Mouse (Mus musculus) kidney, embryonic 14.5 days (tissue): ENCODE results near the gene Rpl22. TPM values are rescaled to one million over a fixed set of nuclear protein-coding genes. Genes with fewer than 3 reads are reported as not detected.

Source experiments
- ATAC-seq: fragments of 200-750 bp; cut with Nextera tagmentation; 2 replicates; pipeline ENCODE4 v1.8.0; 2017; ENCODE audit warnings: moderate number of reproducible peaks, mild to moderate bottlenecking, moderate TSS enrichment, moderate library complexity; ENCODE audit not compliant: low FRiP score, low TSS enrichment
- H3K27ac ChIP-seq: fragments of 300-500 bp; sonication (generic); 2 replicates; pipeline ENCODE4 v1.5.1; 2014; ENCODE audit warnings: low read depth, mild to moderate bottlenecking, low read length, moderate library complexity, mixed read lengths
- H3K27me3 ChIP-seq: fragments of 300-500 bp; sonication (generic); 2 replicates; pipeline ENCODE4 v1.6.1; 2014; ENCODE audit warnings: mild to moderate bottlenecking, low read length; ENCODE audit not compliant: control insufficient read depth, insufficient read depth
- H3K36me3 ChIP-seq: fragments of 300-500 bp; sonication (generic); 2 replicates; pipeline ENCODE4 v1.6.1; 2014; ENCODE audit warnings: low read length, mixed read lengths; ENCODE audit not compliant: control insufficient read depth, insufficient read depth
- H3K4me1 ChIP-seq: fragments of 300-500 bp; sonication (generic); 2 replicates; pipeline ENCODE4 v1.6.1; 2014; ENCODE audit warnings: low read length, mixed read lengths; ENCODE audit not compliant: control insufficient read depth, insufficient read depth
- H3K4me2 ChIP-seq: fragments of 300-500 bp; sonication (generic); replicated peaks from 2 replicates; pipeline ENCODE4 v1.6.1; 2014; ENCODE audit warnings: low read depth, mild to moderate bottlenecking, low read length
- H3K4me3 ChIP-seq: fragments of 300-500 bp; sonication (generic); 2 replicates; pipeline ENCODE4 v1.5.1; 2014; ENCODE audit warnings: mild to moderate bottlenecking, low read length
- H3K9ac ChIP-seq: fragments of 300-500 bp; sonication (generic); 2 replicates; pipeline ENCODE4 v1.6.1; 2014; ENCODE audit warnings: low read depth, mild to moderate bottlenecking, low read length, moderate library complexity
- H3K9me3 ChIP-seq: fragments of 300-500 bp; sonication (generic); 2 replicates; pipeline ENCODE4 v1.6.1; 2016; ENCODE audit warnings: low read length; ENCODE audit not compliant: control insufficient read depth
- WGBS: fragments of 180-500 bp; shearing (Covaris S2); extraction: QIAGEN DNeasy Blood & Tissue Kit; methylation state at CpG from one replicate; pipeline ENCODE4 v1.1.7; 2014; 5-methylcytosine and 5-hydroxymethylcytosine counted together
- polyA plus RNA-seq: library from polyadenylated mRNA; unstranded; fragments of >200 nt; fragmentation: Nextera tagmentation; extraction: Ambion mirVana; gene quantifications from 2 replicates; pipeline ENCODE4 v1.2.1, GENCODE M21; 2014

The Rpl22 gene
- polyA plus RNA-seq, 1 experiment from 2014 or later: 475 TPM

GRCm38 (mm10) chr4:152294188-152294929 lies 31.2 kb upstream of the Rpl22 start:
- peak overlapping the region; percentile 69 for H3K27ac ChIP-seq
- H3K4me3 ChIP-seq: no peak overlapping the region
- H3K27me3 ChIP-seq: peaks cover 48% of the 10 kb centered on the region
- 41% methylated on average over 10 of the region's 10 CpGs for WGBS
- no peak for ATAC-seq
- H3K4me2 ChIP-seq: no peak overlapping the region
- H3K36me3 ChIP-seq: no peaks in the 10 kb centered on the region; the same call in 1 of the 2 replicates
- H3K9me3 ChIP-seq: no peaks in the 10 kb centered on the region
- H3K9ac ChIP-seq: no peak overlapping the region; the same call in 1 of the 2 replicates
- H3K4me1 ChIP-seq: peaks cover 22% of the 10 kb centered on the region

- Histone ChIP-seq H3K27me3 (peaks cover 34% of the 10 kb centered on the region), H3K36me3 (peaks cover 11% of the 10 kb centered on the region), H3K4me2 (no peak overlapping the region), H3K27ac (no peak overlapping the region; the same call in 1 of the 2 replicates), H3K9me3 (no peaks in the 10 kb centered on the region), H3K4me1 (peaks cover 24% of the 10 kb centered on the region), H3K4me3 (no peak overlapping the region), H3K9ac (no peak overlapping the region)
- 37% methylated on average over 4 of the region's 4 CpGs for WGBS
- no peak for ATAC-seq
These were observed 29.6 kb upstream of the Rpl22 start for GRCm38 (mm10) chr4:152295916-152296315.

GRCm38 (mm10) chr4:152296371-152296770 lies 29.2 kb upstream of the Rpl22 start:
- no peak for ATAC-seq
- Histone ChIP-seq H3K36me3 (peaks cover 15% of the 10 kb centered on the region), H3K27ac (peak overlapping the region; percentile 26; the same call in 1 of the 2 replicates), H3K4me3 (peak overlapping the region; percentile 98), H3K9me3 (no peaks in the 10 kb centered on the region), H3K4me2 (peak overlapping the region; percentile 38), H3K4me1 (peaks cover 26% of the 10 kb centered on the region), H3K27me3 (peaks cover 30% of the 10 kb centered on the region), H3K9ac (peak overlapping the region; percentile 51; the same call in 1 of the 2 replicates)
- 14% methylated on average over 8 of the region's 8 CpGs for WGBS

GRCm38 (mm10) chr4:152296874-152297861 lies 28.4 kb upstream of the Rpl22 start, which contains the start of gene Icmt:
TSS of gene Icmt (plus strand) at chr4:152297227.
- Histone ChIP-seq H3K4me3 (peak within 1 kb of the TSS; percentile 98), H3K4me2 (peak within 1 kb of the TSS; percentile 76), H3K27ac (peak within 1 kb of the TSS; percentile 51; the same call in 1 of the 2 replicates), H3K4me1 (peaks cover 26% of the 10 kb centered on the region), H3K9me3 (no peaks in the 10 kb centered on the region), H3K36me3 (peaks cover 19% of the 10 kb centered on the region), H3K9ac (peak within 1 kb of the TSS; percentile 97), H3K27me3 (peaks cover 22% of the 10 kb centered on the region)
- peak; percentile 95 for ATAC-seq
- WGBS: under 1% methylated on average over 115 of the region's 119 CpGs

- peak overlapping the region; percentile 76; the same call in 1 of the 2 replicates for H3K4me2 ChIP-seq
- 88% methylated on average over 14 of the region's 14 CpGs for WGBS
These were observed 26.7 kb upstream of the Rpl22 start for GRCm38 (mm10) chr4:152298836-152299235.

GRCm38 (mm10) chr4:152300375-152300774 lies 25.2 kb upstream of the Rpl22 start:
- WGBS: 93% methylated on average over 8 of the region's 8 CpGs

More at GRCm38 (mm10) chr4:152298836-152299235, 26.7 kb upstream of the Rpl22 start:
- Histone ChIP-seq H3K4me3 (no peak overlapping the region), H3K27me3 (0 out of 2 replicates have a peak, but pooled peaks cover 5% of the 10 kb centered on the region), H3K9ac (peak overlapping the region; percentile 97; the same call in 1 of the 2 replicates), H3K4me1 (peaks cover 21% of the 10 kb centered on the region), H3K27ac (no peak overlapping the region), H3K36me3 (peaks cover 34% of the 10 kb centered on the region), H3K9me3 (no peaks in the 10 kb centered on the region)
- ATAC-seq: no peak

GRCm38 (mm10) chr4:152302012-152302411 lies 23.5 kb upstream of the Rpl22 start:
- no peak overlapping the region for H3K4me2 ChIP-seq
- WGBS: 72% methylated on average over 11 of the region's 11 CpGs
- no peaks in the 10 kb centered on the region for H3K9me3 ChIP-seq
- H3K4me1 ChIP-seq: peaks cover 21% of the 10 kb centered on the region
- H3K27me3 ChIP-seq: no peaks in the 10 kb centered on the region
- no peak overlapping the region for H3K4me3 ChIP-seq
- no peak overlapping the region for H3K9ac ChIP-seq
- ATAC-seq: no peak
- H3K27ac ChIP-seq: no peak overlapping the region
- peaks cover 48% of the 10 kb centered on the region for H3K36me3 ChIP-seq

More at GRCm38 (mm10) chr4:152300375-152300774, 25.2 kb upstream of the Rpl22 start:
- Histone ChIP-seq H3K9me3 (no peaks in the 10 kb centered on the region), H3K4me2 (no peak overlapping the region), H3K9ac (no peak overlapping the region), H3K4me1 (peaks cover 21% of the 10 kb centered on the region), H3K27me3 (no peaks in the 10 kb centered on the region), H3K27ac (no peak overlapping the region), H3K36me3 (peaks cover 48% of the 10 kb centered on the region), H3K4me3 (no peak overlapping the region)
- ATAC-seq: no peak

- Histone ChIP-seq H3K9me3 (no peaks in the 10 kb centered on the region), H3K4me2 (no peak overlapping the region), H3K27ac (no peak overlapping the region), H3K4me1 (peaks cover 17% of the 10 kb centered on the region), H3K27me3 (no peaks in the 10 kb centered on the region), H3K9ac (no peak overlapping the region), H3K36me3 (peaks cover 48% of the 10 kb centered on the region), H3K4me3 (no peak overlapping the region)
- 80% methylated on average over 10 of the region's 10 CpGs for WGBS
- ATAC-seq: no peak
These were observed 22.4 kb upstream of the Rpl22 start for GRCm38 (mm10) chr4:152303172-152303571.
